Mouse (Mus musculus) limb, embryonic 11.5 days (tissue): Measurements from ENCODE around the gene Olfr1411. TPM values are rescaled to one million over a fixed set of nuclear protein-coding genes. Genes with fewer than 3 reads are reported as not detected.

Experiments
- ATAC-seq: fragments of 200-750 bp; cut with Nextera tagmentation; 2 replicates; pipeline ENCODE4 v1.8.0; 2017; ENCODE audit warnings: low read depth; ENCODE audit not compliant: insufficient number of reproducible peaks, low FRiP score, low TSS enrichment
- DNase-seq: peaks from one replicate; pipeline ENCODE4 v3.0.0-alpha.2; 2015; ENCODE audit warnings: low spot score
- H3K27ac ChIP-seq: fragments of 300-500 bp; sonication (generic); replicated peaks from 2 replicates; pipeline ENCODE4 v1.5.1; 2014; ENCODE audit warnings: low read depth, mild to moderate bottlenecking, low read length
- H3K27me3 ChIP-seq: fragments of 300-500 bp; sonication (generic); 2 replicates; pipeline ENCODE4 v1.6.1; 2014; ENCODE audit warnings: mild to moderate bottlenecking, low read length, mixed read lengths; ENCODE audit not compliant: control insufficient read depth, insufficient read depth
- H3K36me3 ChIP-seq: fragments of 300-500 bp; sonication (generic); 2 replicates; pipeline ENCODE4 v1.6.1; 2014; ENCODE audit warnings: mild to moderate bottlenecking, low read length, moderate library complexity, mixed read lengths; ENCODE audit not compliant: control insufficient read depth, insufficient read depth
- H3K4me1 ChIP-seq: fragments of 300-500 bp; sonication (generic); 2 replicates; pipeline ENCODE4 v1.6.1; 2014; ENCODE audit warnings: low read length, mixed read lengths; ENCODE audit not compliant: control insufficient read depth, insufficient read depth
- H3K4me2 ChIP-seq: fragments of 300-500 bp; sonication (generic); 2 replicates; pipeline ENCODE4 v1.6.1; 2014; ENCODE audit warnings: low read depth, mild to moderate bottlenecking, moderate library complexity; ENCODE audit not compliant: severe bottlenecking
- H3K4me3 ChIP-seq: fragments of 300-500 bp; sonication (generic); 2 replicates; pipeline ENCODE4 v1.5.1; 2014; ENCODE audit warnings: low read depth, low read length
- H3K9ac ChIP-seq: fragments of 300-500 bp; sonication (generic); 2 replicates; pipeline ENCODE4 v1.6.1; 2014; ENCODE audit warnings: mild to moderate bottlenecking, low read length
- H3K9me3 ChIP-seq: fragments of 300-500 bp; sonication (generic); 2 replicates; pipeline ENCODE4 v1.6.1; 2016; ENCODE audit warnings: low read length; ENCODE audit not compliant: control insufficient read depth
- WGBS: fragments of 180-500 bp; shearing (Covaris S2); extraction: QIAGEN DNeasy Blood & Tissue Kit; methylation state at CpG from one replicate; pipeline ENCODE4 v1.1.7; 2014; 5-methylcytosine and 5-hydroxymethylcytosine counted together
- polyA plus RNA-seq: library from polyadenylated mRNA; unstranded; fragments of >200 nt; fragmentation: Nextera tagmentation; extraction: Ambion mirVana; gene quantifications from 2 replicates; pipeline ENCODE4 v1.2.1, GENCODE M21; 2014

Gene Olfr1411
- polyA plus RNA-seq, 1 experiment from 2014 or later = not detected

DNA sequence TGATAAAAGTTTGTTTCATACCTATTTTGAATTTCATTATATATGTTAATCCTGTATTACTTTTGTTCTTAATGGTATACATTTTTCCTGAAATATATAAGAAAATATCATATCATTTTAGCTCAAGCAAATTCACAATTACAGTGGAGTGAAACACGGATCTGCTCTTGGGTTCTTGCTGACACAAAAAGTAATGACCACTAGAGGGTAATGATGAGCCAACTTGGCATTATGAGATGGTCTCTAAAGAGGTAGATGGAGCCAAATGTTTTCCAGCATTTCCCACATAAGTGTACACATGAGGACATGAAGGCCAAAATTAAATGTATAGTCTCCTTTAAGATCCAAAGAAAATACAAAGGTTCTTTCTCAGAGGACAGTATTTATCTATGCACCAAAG is 20.3 kb downstream of the Olfr1411 start:
- H3K9me3 ChIP-seq = no peaks in the 10 kb centered on the region

DNA sequence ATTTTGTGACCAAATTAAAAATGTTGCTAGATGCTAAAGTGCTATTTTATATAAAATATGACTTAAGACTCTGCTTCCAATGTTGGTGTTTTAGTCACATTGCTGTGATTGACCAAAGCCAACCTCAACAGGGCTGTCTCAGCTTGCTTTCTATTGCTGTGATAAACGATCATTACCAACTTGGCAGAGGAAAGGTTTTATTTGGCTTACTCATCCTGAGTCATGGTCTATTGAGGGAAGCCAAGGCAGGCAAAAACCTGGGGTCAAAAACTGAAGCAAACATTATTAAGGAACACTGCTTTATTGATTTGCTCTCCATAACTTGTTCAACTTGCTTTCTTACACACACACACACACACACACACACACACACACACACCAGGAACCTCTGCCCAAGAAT is 21.8 kb downstream of the Olfr1411 start:
- Histone ChIP-seq H3K27me3 (no peaks in the 10 kb centered on the region), H3K4me2 (no peak overlapping the region), H3K4me1 (no peaks in the 10 kb centered on the region), H3K36me3 (no peaks in the 10 kb centered on the region), H3K9ac (no peak overlapping the region), H3K9me3 (no peaks in the 10 kb centered on the region), H3K4me3 (no peak overlapping the region), H3K27ac (no peak overlapping the region)
- ATAC-seq (no peak), DNase-seq (no peak)
- WGBS = 82% methylated on average over 1 of the region's 1 CpGs

More for the DNA sequence above, 20.3 kb downstream of the Olfr1411 start:
- ATAC-seq = no peak
- H3K4me2 ChIP-seq = no peak overlapping the region
- DNase-seq = no peak
- H3K27me3 ChIP-seq = no peaks in the 10 kb centered on the region
- H3K4me3 ChIP-seq = no peak overlapping the region
- H3K9ac ChIP-seq = no peak overlapping the region
- 10% methylated on average over 1 of the region's 1 CpGs for WGBS
- no peak overlapping the region for H3K27ac ChIP-seq
- H3K4me1 ChIP-seq = no peaks in the 10 kb centered on the region
- H3K36me3 ChIP-seq = no peaks in the 10 kb centered on the region

DNA sequence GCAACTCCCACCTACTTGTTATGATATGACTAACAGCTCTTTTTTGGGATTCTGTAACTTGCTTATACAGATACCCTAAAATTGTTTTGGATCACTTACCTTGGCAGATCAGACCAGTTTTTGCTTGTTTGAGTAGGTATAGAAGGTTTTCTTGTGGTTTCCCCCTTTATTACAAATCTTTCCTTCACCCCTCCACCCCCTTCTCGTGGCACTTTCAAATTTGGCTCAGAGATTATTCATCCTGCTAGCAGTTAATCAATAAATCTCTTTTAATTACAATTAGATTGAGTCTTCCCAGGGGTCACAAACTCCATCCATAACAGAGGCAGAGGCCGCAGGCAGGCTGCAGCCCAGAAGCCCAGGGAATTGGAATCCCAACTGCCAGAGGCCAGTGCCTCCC is 23.3 kb downstream of the Olfr1411 start, which contains the start of gene Olfr12:
Gene Olfr12 (plus strand): TSS at position 301 of the 400 bp plus-strand sequence.
- no peaks in the 10 kb centered on the region for H3K36me3 ChIP-seq
- WGBS = 63% methylated on average over 2 of the region's 2 CpGs
- no peak within 1 kb of the TSS for H3K27ac ChIP-seq
- DNase-seq (no peak), ATAC-seq (no peak)
- no peaks in the 10 kb centered on the region for H3K9me3 ChIP-seq
- H3K4me1 ChIP-seq = no peaks in the 10 kb centered on the region
- H3K4me3 ChIP-seq = no peak within 1 kb of the TSS
- H3K9ac ChIP-seq = no peak within 1 kb of the TSS
- no peak within 1 kb of the TSS for H3K4me2 ChIP-seq
- no peaks in the 10 kb centered on the region for H3K27me3 ChIP-seq

DNA sequence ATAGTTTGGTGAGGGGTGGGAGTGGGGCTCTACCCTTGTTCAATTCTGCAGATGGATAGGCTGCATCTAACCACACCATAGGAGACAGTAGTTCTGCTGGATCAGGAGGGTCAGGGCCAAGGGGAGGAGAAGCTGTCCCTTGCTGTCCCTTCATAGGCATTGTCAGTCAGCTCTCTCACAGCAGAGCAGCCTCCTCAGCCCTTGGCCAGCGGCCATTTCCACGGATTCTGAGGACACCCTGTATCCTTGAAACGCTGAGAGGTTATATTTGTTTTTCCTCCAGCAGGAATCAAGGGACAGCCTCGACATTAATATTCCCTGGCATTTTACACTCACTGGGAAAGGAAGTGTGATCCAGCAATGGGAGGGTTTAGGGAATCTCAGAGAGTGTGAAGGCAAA is 24.1 kb downstream of the Olfr1411 start:
- ATAC-seq (no peak), DNase-seq (no peak)
- 71% methylated on average over 4 of the region's 4 CpGs for WGBS
- Histone ChIP-seq H3K4me2 (no peak overlapping the region), H3K27ac (no peak overlapping the region), H3K36me3 (no peaks in the 10 kb centered on the region), H3K9ac (no peak overlapping the region), H3K27me3 (no peaks in the 10 kb centered on the region), H3K9me3 (no peaks in the 10 kb centered on the region), H3K4me3 (no peak overlapping the region), H3K4me1 (no peaks in the 10 kb centered on the region)

DNA sequence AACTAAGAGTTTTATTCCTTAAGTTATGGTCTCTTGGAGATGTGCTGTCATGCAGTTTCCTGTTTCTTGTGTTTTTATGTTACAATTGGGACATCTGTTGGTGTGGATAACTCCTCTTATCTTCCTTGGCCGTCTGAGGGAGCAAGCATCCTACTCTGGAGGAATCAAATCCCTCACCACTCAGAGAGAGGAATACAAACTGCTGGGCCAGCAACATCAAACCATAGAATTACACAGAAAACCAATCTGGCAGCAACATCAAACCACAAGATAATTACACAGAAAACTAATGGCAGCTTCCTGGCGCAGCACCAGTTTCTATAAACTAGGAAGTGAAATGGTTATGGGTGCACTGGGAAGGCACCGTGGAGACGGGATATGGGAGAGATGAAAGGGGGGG is 34.0 kb downstream of the Olfr1411 start:
- H3K27ac ChIP-seq = no peak overlapping the region
- DNase-seq (no peak), ATAC-seq (no peak)
- no peak overlapping the region for H3K4me3 ChIP-seq
- H3K9ac ChIP-seq = no peak overlapping the region
- no peaks in the 10 kb centered on the region for H3K36me3 ChIP-seq
- WGBS = 78% methylated on average over 4 of the region's 4 CpGs
- H3K9me3 ChIP-seq = no peaks in the 10 kb centered on the region
- H3K4me1 ChIP-seq = no peaks in the 10 kb centered on the region
- no peak overlapping the region for H3K4me2 ChIP-seq
- no peaks in the 10 kb centered on the region for H3K27me3 ChIP-seq

DNA sequence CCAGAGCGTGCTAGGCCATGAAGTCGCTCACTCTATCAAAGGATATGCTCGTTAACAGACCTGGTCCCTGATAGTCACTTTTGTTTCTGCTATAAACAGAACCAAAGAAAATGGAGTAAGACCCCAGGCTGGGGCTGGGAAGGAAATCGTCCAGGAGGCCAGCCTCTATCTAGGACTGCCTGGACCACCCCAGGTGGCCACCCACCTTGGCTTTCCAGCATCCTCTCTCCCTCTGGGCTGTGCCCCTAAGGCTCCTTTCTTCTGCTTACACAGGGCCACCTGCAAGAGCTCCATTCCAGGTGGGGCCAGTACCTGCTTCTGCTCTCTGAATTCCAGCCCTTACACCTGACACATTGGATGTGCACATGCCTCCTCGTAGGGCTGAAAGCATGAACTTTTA is 38.0 kb downstream of the Olfr1411 start:
- H3K36me3 ChIP-seq = peaks cover 5% of the 10 kb centered on the region; the same call in 1 of the 2 replicates
- ATAC-seq = no peak
- no peak for DNase-seq

DNA sequence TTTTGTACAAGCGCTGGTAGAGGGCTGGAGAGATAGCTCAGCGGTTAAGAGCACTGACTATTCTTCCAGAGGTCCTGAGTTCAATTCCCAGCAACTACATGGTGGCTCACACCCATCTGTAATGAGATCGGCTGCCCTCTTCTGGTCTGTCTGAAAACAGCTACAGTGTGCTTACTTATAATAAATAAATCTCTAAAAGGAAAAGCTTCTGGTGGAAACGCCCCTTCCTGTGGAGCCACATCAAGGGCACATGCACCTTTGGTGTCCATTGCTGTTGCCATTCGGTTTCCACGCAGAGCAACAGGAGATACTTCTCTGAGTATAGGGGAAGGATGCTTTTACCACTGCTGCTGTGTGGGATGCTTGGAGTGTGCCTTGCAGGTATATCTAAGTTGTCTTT is 38.7 kb downstream of the Olfr1411 start:
- Histone ChIP-seq H3K9me3 (no peaks in the 10 kb centered on the region), H3K27me3 (no peaks in the 10 kb centered on the region), H3K27ac (no peak overlapping the region), H3K4me1 (no peaks in the 10 kb centered on the region), H3K9ac (no peak overlapping the region), H3K4me3 (no peak overlapping the region), H3K36me3 (peaks cover 5% of the 10 kb centered on the region; the same call in 1 of the 2 replicates), H3K4me2 (no peak overlapping the region)
- ATAC-seq (no peak), DNase-seq (no peak)
- 71% methylated on average over 6 of the region's 6 CpGs for WGBS

More for the DNA sequence above, 38.0 kb downstream of the Olfr1411 start:
- no peak overlapping the region for H3K4me3 ChIP-seq
- H3K27ac ChIP-seq = no peak overlapping the region
- H3K27me3 ChIP-seq = no peaks in the 10 kb centered on the region
- H3K4me1 ChIP-seq = no peaks in the 10 kb centered on the region
- H3K9me3 ChIP-seq = no peaks in the 10 kb centered on the region
- H3K9ac ChIP-seq = no peak overlapping the region
- H3K4me2 ChIP-seq = no peak overlapping the region
- WGBS = 75% methylated on average over 5 of the region's 5 CpGs

DNA sequence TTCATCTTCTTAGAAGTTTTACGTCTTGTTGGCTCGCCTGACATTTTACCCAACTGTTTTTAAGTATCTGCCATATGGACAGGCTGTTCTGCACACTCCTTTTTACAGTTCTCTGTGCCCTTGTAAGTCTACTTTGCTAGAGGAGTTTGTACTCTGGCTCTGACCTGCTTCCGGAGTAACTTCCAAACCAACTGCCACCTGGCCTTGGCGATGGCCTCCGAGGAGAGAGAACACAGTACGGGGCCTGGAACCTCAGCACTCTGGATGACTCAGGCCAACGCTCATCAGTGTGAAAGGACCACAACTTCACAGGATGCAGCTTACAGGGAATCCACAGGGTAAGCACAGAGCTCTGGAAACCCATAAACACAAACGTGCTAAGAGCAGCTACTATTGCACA is 39.5 kb downstream of the Olfr1411 start:
- H3K4me3 ChIP-seq = no peak overlapping the region
- H3K27me3 ChIP-seq = no peaks in the 10 kb centered on the region
- H3K9me3 ChIP-seq = no peaks in the 10 kb centered on the region
- WGBS = 83% methylated on average over 8 of the region's 8 CpGs
- peaks cover 9% of the 10 kb centered on the region; the same call in 1 of the 2 replicates for H3K36me3 ChIP-seq
- H3K4me2 ChIP-seq = no peak overlapping the region
- H3K4me1 ChIP-seq = no peaks in the 10 kb centered on the region
- no peak overlapping the region for H3K27ac ChIP-seq
- ATAC-seq = no peak
- no peak overlapping the region for H3K9ac ChIP-seq
- DNase-seq = no peak

DNA sequence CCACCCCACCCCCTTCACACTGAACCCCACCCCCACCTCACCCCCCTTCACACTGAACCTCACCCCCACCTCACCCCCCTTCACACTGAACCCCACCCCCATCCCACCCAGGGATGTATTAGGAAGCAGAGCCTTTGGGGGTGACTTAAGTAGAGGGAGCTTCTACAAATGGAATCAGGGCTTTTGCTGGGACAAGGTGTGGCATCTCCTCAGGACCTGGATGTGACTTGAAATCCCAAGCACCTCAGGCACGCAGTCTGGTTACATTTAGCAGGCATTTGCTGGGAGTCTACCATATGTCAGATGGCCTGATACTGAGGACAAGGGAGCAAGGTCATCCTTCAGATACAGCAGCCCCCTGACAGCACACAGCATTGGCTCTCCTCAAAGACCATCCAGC is 40.4 kb downstream of the Olfr1411 start:
- no peaks in the 10 kb centered on the region for H3K27me3 ChIP-seq
- peaks cover 9% of the 10 kb centered on the region; the same call in 1 of the 2 replicates for H3K36me3 ChIP-seq
- 53% methylated on average over 1 of the region's 1 CpGs for WGBS
- H3K9ac ChIP-seq = no peak overlapping the region
- H3K4me2 ChIP-seq = no peak overlapping the region
- DNase-seq = no peak
- H3K9me3 ChIP-seq = no peaks in the 10 kb centered on the region
- ATAC-seq = no peak
- H3K4me3 ChIP-seq = no peak overlapping the region
- no peak overlapping the region; the same call in 1 of the 2 replicates for H3K27ac ChIP-seq
- no peaks in the 10 kb centered on the region for H3K4me1 ChIP-seq
